Mouse (Mus musculus) cerebellum, adult 9-10 months (tissue): ENCODE measurements around the gene Pip5k1c.

Experiments
- DNase-seq: peaks from one replicate; pipeline ENCODE4 v3.0.0; 2022

Pip5k1c gene

DNA sequence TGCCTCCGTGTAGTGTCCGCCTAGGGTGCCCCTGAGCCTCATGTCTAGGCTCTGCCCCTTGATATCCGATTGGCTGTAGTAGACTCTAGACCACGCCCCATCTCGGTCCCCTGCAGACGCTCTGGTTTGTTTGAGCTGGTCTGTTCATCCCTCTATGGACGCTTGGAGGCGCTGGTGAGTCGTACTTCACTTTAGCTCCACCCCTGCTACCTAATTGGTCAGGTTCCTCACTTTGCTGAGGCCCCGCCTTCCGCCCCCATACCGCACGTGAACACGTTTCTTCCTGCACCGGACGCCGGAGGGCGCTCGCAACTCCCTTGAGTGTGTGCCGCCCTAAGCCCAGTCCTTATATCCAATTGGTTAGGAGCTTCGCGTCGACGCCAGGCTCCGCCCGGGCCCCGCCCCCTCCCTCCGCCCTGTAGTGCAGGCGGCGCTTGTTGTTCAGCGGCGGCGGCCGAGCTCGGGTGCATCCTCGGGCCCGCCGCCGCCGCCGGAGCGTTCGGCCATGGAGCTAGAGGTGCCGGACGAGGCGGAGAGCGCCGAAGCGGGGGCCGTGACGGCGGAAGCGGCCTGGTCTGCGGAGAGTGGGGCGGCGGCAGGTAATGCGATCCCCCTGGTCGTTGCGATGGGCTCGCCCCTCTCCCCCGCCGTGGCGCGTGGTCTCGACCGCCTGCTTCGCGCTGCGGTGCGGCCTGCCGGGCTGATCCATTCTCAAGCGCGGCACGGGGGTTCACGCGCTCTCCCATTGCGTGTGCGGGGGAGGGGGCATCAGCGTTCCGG lies at the start of gene Pip5k1c:
Gene Pip5k1c (plus strand): TSS at position 410 of the 780 bp plus-strand sequence.
- peak; percentile 100 for DNase-seq

DNA sequence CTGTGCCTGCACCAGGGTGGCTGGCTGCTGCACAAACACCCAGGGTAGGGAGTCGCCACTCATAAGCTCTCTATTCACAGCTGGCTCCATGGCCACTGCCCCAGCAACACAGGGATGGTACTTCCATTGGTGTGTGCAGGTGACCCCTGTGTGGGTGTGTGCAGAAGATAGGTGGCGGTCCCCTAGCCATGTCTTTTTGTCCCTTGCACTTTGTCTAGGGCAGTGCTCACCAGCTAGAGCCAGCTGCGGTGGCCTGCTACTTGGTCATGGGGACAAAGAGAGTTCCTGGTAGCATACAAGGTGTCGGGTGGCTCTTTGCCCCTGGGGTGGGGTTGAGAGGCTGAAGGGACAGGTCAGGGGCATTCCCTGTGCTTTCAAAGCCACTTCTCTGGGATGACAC lies 48.6 kb upstream of the Pip5k1c start:
- no peak for DNase-seq

DNA sequence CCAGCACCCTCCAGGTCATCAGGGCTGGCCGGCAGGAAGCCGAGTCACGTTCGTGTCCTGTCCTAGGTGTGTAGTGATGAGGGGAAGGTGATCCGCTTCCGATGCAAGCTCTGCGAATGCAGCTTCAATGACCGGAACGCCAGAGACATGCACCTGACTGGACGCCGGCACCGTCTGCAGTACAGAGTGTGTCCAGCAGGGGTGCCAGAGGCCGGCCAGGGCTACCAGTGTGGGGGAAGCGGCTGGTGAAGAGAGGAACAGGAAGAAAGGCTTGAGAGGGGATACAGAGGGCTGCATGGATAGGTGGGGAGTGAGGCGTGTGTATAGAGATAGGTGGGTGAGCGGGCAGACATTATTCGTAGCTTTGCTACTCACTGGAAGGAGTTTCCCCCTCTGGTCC lies 48.2 kb upstream of the Pip5k1c start:
- DNase-seq: peak; percentile 85

DNA sequence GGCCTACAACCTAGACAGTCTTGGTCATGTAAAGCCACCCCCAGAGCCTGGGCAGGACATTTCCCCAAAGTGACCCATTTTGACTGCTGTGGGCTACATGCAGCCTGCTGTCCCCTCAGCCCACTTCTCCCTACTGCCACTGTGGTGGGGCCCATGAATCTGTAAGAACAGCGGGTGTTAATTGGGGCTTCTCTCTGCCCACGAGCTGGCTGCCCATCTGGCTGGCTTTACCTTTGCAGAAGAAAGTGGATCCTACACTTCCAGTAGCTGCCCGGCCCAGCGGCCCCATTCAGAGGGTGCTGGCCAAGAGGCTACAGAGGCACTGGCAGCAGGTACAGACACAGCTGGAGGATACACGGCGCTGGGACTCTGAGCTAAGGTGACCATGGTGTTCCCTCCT lies 47.6 kb upstream of the Pip5k1c start:
- DNase-seq: no peak

DNA sequence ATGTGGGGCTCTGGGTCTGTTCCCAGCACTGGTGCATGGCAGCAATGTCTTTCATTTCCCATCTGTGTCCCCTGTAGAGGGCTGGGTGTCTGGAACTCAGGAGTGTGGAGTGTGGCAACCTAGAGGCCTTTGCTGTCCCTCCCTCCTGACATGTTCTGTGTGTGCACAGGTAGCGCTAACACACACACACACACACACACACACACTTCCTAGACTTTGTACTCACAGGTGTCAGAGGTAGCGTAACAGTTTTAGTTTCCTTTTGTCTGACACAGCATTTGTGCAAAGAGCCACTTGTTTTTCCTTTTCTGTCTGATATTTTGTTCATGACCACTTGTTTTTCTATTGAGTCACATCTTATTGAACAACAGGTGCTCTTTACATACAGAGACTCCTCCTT lies 45.0 kb upstream of the Pip5k1c start:
- DNase-seq: no peak

DNA sequence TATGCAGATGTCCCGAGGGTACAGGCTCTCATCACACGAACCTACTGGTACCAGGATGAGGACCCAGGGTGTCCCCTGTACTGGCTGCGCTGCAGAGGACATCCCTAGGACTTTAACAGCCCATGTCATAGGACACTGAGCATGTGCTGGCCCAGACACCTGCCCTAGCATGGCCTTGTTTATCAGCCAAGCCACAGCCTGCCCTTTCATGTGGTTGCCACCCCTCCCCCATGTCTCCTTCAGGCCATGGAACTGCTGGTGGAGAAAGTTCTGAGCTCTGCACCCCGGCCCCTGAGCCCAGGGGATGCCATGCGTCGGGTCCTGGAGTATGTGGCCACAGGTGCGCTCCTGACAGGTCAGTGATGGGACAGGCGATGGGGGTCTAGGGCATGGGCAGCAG lies 43.3 kb upstream of the Pip5k1c start:
- DNase-seq: no peak

DNA sequence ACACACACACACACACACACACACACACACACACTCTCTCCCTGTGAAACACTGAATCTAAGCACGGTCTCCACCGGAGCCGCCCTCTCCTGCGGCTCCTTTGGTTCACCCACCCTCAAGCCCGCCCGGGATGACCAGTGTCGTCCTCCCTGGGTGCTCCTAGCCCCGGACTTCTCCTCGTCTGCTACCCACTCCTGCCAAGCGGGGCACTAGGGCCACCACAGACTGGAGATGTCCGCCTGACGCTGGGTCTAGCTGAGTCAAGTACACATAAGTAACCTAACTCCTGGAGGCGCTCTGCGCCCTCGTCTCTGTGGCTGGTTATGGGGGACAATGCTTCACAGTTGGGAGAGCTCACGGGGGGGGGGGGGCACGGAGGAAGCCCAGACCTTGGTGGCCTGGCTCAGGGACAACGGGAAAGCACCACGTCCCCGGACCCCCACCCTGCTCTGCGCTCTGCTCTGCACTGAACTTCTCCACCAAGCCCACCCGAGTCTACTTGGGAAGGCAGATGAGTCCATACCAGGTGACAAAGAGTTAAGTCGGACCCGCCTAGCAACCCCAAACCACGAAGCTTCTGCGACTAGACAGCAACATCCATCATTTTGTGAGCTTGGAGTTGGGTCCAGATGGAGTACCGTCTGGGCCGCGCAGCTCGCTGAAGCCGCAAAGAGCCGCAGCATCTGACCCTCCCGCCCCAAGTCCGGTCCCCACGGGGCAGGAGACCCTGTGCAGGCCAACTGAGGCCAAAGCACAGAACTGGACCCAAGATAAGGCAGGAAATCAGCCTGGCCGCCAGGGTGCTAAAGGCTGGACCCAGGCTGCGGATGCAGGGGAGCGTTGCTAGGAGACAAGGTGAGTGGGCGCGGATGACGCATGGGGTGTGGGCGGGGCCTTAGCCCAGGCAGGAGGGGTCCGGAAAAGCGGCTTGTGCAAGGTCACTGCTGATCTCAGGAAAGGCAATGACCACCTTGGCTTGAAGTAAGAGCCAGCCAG lies 40.0 kb upstream of the Pip5k1c start, which contains the start of gene Matk:
Gene Matk (plus strand): TSS at position 512 of the 996 bp plus-strand sequence.
- no peak for DNase-seq

DNA sequence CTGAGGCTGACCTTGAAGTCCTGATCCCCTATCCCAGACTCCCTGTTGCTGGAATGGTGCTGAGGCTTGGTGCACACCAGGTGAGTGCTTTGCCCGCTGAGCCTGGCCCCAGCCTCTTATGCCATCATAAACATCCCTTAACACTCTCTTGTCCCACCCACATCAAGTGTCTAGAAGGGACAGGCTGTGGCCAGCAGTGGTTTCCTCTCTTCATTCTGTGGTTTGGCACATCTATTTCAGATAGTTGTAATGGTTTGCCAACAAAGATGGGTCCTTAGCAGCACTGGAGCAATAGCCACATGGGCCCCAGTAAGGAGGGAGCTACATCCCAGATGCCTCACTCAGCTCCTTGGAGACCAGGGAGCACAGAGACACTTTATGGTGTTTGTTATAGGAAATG lies 37.9 kb upstream of the Pip5k1c start:
- no peak for DNase-seq

DNA sequence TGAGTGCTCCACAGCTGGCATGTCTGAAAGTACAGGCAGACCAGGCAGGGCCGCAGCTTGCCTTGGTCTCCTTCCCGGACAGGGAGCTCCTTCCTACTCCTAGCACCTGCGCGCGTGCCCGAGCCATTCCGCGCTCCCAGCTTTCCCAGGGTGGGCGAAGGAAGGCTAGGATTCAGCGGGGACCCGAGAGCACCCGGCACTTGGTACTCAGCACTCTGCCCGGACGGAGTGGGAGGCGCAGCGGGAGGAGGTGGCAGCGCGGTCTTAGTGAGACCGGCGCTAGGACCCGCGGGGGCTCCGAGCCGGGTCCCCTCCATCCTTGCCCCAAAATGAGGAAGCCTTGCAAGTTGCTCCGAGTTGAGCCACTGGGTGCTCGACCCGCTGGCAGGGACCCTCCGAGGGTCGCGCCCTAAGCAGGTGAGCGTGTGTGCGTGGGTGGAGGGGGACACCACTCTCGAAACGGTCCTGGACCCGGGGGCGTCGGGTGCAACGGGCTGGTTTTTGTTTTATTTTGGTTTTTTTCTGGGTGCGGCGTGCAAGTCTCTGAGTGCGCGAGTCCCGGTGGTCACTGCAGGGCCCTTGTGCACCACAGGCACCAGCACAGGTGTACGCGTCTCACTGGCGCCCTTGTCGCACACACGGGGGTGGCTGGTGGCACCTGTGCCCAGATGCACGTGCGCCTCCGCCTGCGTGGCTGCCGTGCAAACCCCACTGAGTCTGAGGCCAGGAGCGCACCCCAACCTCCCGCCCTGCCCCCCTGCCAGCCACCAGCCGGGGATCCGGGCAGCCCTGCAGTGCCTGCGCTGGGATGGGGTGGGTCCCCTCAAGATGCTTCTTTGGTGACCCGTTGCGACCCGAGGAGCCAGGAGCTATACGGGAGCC lies 35.4 kb upstream of the Pip5k1c start:
- DNase-seq: no peak

DNA sequence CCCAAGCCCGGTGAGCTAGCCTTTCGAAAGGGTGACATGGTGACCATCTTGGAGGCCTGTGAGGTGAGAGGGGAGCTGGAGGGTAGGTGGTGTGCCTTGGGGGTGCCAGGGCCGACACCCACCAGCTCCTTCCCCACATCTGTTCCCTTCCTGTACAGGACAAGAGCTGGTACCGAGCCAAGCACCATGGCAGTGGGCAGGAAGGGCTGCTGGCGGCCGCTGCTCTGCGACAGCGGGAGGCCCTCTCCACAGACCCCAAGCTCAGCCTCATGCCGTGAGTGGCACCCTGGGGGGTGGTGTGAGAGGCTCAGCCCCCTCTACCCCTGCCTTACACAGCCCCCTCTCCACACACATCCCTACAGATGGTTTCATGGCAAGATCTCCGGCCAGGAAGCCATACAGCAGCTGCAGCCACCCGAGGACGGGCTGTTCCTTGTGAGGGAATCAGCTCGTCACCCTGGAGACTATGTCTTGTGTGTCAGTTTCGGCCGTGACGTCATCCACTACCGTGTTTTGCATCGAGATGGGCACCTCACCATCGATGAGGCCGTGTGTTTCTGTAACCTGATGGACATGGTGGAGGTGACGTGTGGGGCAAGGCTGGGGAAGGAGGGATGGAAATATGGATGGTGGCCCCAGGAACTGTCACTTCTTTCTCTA lies 33.4 kb upstream of the Pip5k1c start:
- DNase-seq: no peak

DNA sequence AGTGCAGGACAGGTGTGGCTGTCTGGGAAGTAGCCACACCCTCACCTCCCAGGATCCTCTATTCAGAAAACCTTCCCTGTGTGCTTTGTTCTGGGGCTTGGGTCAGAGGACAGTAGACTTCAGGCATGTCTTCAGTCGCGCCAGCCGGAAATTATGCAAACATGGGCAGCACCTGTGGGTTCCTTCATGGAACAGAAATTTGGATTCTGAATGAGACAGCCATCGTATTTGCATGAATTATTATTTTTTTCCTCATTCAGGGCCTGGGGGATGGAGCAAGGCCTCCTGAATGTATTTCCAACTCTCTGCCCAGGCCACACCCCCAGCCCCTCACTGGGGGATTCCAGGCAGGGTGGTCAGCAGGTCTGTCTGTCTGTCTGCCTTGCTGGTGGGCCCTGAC lies 31.7 kb upstream of the Pip5k1c start:
- DNase-seq: no peak

DNA sequence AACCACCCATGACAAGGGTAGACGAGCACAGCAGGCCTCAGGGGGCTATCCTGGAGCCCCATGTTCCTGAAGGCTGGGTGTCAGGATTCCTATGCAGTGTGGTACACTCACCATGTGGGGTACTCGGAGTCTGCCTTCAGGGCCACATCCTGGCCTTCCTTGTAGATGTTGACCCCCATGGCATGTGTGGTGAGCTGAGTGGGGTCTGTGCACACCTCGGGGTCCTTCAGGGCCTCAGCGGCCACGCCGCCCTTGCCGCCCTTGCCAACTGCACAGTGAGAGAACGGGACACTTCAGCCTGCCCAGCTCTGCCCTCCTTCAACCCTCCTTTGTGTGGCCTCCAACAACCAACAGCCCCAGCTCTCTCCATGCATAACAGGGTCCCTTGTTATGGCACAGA lies 27.2 kb upstream of the Pip5k1c start:
- no peak for DNase-seq

DNA sequence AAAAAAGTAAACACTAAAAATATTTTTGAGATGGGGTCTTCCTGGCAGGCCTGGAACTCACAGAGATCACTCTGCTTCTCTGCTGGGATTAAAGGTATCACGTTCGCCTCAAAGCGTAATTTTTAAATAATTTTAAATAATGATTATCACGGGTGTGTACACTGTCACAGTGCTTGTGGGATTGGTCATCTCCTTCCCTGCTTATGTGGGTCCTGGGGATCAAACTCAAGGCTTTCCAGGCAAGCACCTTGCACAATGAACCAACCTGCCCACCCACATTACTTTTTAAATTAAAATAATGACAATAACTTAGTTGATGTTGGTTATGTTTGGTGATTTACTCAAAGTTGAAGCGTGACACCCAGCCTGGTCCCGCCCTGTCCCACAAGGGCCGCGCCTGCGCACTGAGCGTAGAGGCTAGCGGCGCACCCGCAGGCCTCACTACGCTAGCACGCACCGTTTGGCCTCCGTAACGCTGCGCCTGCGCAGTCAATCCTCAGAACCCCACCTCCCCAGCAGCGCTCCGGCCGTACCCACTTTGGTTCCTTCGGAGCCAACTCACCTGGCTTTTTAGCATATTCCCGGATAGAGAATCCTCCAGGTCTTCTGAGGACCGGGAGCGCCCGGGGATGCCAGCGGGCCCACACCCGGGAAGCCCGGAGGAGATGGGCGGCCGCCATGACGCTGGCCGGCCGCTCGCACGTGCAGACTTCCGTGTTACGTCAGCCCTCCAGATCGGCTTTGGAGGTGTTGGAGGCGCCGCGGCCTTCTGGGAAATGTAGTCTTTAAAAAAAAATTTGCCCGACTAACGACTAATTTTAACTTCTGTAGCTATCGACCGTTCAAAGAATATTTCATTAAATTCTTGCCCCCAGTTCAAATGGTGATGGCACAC lies 26.3 kb upstream of the Pip5k1c start, which contains the start of the genes Mrpl54 and Apba3:
Gene Mrpl54 (minus strand): TSS at position 724 of the 895 bp plus-strand sequence.
Gene Apba3 (plus strand): TSS at position 750 of the 895 bp plus-strand sequence.
- peak; percentile 97 for DNase-seq

DNA sequence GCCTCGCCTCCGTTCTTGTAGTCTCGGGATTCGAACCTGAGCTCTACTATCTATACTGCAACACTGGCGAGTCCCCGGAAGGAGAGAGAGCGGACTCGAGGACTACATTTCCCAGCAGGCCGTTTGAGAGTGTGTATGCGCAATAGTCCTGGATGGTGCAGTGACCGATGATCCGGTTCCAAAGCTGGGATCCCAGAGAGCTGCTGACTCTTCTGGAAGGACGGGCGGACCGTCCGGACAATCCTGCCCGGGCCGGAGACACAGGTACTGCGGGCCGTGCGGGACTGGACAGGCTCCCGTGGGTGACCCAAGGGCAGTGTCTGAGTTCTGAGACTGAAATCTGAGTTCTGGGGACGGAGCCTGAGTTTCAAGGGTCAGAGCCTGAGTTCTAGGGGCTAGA lies 24.7 kb upstream of the Pip5k1c start:
- DNase-seq: peak; percentile 92

DNA sequence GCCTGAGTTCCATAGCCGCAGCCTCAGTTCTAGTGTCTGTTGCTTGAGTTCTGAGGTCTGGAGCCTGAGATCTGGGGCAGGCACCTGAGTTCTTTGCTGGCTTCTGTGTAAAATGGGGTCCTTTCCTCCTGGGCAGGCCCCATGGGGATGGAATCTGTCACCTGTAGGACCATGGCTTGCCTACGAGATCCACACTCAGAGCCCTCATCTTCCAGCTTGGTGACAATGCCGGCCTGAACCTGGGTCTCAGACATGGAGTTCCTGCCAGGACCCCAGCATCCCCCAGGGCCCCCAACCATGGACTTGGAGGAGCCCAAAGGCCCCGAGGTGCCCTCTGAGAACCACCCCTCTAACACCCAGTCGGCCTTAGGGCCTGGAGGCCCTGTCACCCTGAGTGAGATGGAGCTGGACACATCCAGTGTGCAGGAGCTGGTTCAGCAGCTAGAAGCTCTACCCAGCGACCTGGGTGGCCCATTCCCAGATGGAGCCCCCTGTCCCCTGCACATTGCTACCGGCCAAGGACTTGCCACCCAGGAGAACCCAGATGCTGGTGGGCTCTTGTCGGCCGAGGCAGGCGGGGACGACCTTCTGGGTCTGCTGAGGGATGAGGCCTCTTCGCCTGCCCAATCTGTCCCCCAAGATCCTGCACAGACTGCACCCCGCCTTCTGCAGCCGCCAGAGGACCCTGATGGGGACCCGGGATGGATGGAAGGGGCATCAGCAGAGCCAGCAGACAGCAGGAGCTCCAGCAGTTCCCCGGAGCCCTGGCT lies 23.9 kb upstream of the Pip5k1c start:
- DNase-seq: no peak

DNA sequence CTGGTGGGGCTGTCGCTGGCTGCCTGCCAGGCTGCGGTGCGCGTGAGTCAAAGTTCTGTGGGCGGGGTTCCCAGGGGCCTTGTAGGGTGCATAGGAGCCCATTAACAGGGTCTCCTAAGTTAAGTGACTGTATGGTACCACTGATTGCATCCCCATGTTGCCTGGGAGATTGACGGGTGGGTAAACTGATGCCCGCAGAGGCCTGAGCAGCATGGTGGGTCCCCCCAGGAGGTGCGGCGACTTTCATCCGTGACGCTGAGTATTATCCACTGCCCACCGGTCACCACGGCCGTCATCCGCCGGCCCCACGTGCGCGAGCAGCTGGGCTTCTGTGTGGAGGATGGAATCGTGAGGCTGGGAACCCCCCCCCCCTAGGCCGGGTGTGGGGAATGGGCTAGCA lies 20.4 kb upstream of the Pip5k1c start:
- no peak for DNase-seq

DNA sequence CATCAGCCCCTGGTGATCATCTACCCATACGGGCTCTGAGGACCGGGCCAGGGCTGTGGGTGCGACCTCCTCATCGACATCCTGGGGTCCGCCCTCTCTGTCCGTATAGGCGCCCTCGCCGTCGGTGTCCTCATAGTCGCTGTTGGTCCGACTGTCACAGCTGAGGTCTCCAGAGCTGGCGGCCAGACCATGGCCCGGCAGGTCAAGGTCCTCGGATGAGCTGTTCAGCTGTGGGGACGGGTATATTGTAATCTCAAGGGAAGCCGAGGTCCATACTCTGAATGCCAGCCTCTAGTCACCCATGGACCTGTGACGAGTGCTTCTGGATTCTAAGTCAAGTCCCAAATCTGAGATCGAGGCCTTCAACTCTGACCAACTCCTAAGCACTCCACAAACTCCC lies 18.9 kb upstream of the Pip5k1c start:
- no peak for DNase-seq

DNA sequence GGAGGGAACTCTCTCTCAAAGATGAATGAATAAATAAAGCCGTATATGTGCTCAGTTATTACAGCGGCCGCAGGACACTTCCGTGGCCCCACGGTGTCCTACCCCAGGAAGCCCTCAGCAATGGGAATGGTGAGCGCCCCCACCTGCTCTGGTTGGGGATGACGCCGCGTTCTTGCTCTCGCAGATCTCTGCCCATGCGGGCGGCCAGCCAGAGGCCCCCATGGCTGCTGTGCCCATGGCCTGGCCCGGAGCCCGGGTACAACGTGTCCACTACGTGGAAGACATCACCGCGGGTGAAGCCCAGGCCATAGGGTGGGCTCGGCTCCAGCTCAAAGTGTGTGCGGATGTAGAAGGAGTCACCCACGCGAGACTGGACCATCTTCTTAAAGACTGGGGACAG lies 15.1 kb upstream of the Pip5k1c start:
- DNase-seq: no peak

DNA sequence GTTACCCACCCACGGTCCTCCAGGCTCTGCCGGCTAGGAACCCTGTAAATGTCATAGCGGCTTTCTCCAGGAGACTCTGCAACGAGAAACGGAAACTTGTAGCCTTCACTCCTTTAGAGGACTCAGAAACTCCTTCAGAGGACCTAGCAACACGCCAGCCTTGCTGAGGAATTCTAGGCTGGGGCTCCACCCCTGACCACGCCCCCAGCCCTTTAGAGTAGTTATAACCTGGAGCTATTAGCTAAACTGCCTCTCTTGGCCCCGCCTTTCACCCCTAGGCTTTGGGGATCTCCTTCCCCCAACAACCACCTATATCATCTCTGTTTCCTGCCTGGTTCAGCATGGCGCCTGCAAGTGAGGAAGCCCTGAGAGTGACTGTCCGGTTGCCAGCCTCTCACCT lies 13.3 kb upstream of the Pip5k1c start:
- no peak for DNase-seq

DNA sequence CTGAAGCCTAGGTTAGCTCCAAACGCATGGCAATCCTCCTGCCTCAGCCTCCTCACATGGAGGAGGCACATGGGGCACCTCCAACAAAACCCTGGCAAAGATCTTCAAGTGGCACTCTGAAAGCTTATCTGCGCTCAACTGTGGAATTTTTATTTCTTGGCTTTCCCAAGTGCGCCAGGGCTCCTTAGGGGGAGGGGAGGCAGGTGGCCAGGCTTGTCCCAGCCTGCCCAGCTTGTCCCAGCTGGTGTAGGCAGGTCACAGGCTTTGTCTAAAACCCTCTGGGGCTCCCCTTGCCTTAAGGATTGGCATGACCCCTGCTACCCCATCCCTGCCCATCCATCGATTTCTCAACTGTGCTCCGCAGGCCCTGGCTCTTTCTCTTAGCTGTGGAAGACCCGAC lies 8.6 kb upstream of the Pip5k1c start:
- no peak for DNase-seq
